Mouse (Mus musculus) liver, adult 2 months (tissue): ENCODE data around the gene Tigd3.

ENCODE experiments used
- CTCF ChIP-seq: fragments of 200-500 bp; IDR thresholded peaks from 2 replicates; pipeline ENCODE4 v1.5.1; 2011; ENCODE audit warnings: low read depth, low read length, control low read depth
- POLR2A ChIP-seq: fragments of 200-500 bp; IDR thresholded peaks from 2 replicates; pipeline ENCODE4 v1.6.1; 2011; ENCODE audit warnings: low read length, control low read depth; ENCODE audit not compliant: insufficient read depth; ENCODE audit errors: extremely low read depth

DNA sequence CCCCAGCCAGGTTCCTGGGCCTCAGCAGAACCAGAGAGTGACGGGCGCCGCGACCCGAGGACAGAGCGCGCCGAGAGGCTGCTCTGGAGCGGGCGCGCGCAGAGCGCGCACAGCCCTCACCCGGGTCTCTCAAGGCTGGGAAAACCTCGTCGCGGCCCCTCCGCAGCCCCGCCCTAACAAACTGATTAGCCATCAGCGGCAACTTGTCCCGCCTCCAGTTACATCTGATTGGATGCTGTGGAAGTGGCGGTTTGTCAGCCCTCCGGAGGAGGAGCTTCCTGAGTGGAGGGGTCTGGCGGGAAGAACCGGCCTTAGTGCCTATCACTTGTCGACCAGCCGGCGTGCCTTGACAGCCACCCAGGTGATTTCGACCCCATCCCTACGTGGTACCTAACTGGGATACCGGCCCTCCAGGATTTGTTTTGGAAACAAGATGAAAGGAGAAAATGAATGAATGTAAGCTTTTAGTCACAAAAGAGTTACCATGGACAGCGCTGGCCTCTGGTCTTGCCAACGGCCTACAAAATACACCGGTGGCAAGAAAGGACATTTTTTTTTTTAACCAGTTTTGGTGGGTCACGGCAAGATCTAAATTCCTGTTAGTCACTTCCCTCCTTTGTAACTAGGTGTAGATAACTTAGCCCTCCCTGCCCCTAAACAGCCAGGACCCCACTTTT, at the start of gene Tigd3:
- TF ChIP-seq CTCF (no peak), POLR2A (no peak)
